Mouse (Mus musculus): ENCODE measurements around the gene Abhd4. TPM values are rescaled to one million over a fixed set of nuclear protein-coding genes. Genes with fewer than 3 reads are reported as not detected.

Abhd4 gene
- polyA plus RNA-seq, 1 experiment from 2014 or later = 46.3 TPM

- WGBS = 78% methylated on average over 4 of the region's 4 CpGs
- no peak overlapping the region for H3K9ac ChIP-seq
- no peak overlapping the region for H3K4me2 ChIP-seq
- no peak overlapping the region for H3K4me3 ChIP-seq (replicated peaks)
- H3K27ac ChIP-seq = no peak overlapping the region
- peaks cover 31% of the 10 kb centered on the region for H3K4me1 ChIP-seq
- H3K36me3 ChIP-seq (replicated peaks) = peaks cover 25% of the 10 kb centered on the region
- ATAC-seq (ENCODE audit: low FRiP score) = no peak
- H3K27me3 ChIP-seq = no peaks in the 10 kb centered on the region
- H3K9me3 ChIP-seq = no peaks in the 10 kb centered on the region
These were observed 3.9 kb upstream of the Abhd4 start for GRCm38 (mm10) chr14:54250122-54250521.

DNA sequence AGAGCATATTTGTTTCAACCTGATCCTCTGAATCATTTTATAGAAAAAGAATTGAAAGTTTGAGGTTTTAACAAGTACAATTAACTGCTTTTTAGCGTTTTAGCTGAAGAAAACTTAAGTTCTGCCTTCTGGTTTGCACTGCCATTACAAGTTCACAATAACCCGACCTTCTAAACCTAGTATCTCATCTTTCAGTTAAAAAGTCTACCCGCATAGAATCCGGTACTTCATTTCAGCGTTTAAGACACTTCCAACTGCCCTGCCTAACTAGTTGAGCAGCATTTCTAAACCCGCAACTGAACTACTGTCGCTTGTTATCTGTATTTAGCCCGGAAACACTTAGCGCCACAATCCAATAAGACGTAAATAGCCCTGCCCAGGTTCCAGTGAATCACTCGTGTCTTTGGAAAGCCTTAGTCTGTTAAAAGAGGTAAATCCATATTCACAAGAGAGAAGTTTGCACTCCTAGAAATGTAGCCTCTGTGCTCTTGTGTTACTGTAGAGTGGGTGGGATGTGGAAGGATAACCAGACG, 748 bp downstream of the Abhd4 start:
- H3K9me3 ChIP-seq = no peaks in the 10 kb centered on the region
- no peak overlapping the region for H3K27ac ChIP-seq
- WGBS = 69% methylated on average over 12 of the region's 12 CpGs
- H3K4me3 ChIP-seq (replicated peaks) = peak overlapping the region; percentile 79
- no peak overlapping the region for H3K9ac ChIP-seq
- peak overlapping the region; percentile 82 for H3K4me2 ChIP-seq
- no peak for ATAC-seq (ENCODE audit: low FRiP score)
- H3K36me3 ChIP-seq (replicated peaks) = peaks cover 7% of the 10 kb centered on the region; the same call in 1 of the 2 replicates
- H3K27me3 ChIP-seq = no peaks in the 10 kb centered on the region
- peaks cover 43% of the 10 kb centered on the region for H3K4me1 ChIP-seq

GRCm38 (mm10) chr14:54258131-54258670, 4.2 kb downstream of the Abhd4 start:
- H3K27ac ChIP-seq = no peak overlapping the region
- no peaks in the 10 kb centered on the region for H3K9me3 ChIP-seq
- ATAC-seq (ENCODE audit: low FRiP score) = no peak
- H3K36me3 ChIP-seq (replicated peaks) = 0 out of 2 replicates have a peak, but pooled peaks cover 4% of the 10 kb centered on the region
- H3K4me1 ChIP-seq = peaks cover 30% of the 10 kb centered on the region
- WGBS = 71% methylated on average over 7 of the region's 7 CpGs
- H3K27me3 ChIP-seq = no peaks in the 10 kb centered on the region
- no peak overlapping the region for H3K9ac ChIP-seq
- H3K4me2 ChIP-seq = no peak overlapping the region
- H3K4me3 ChIP-seq (replicated peaks) = no peak overlapping the region

- Histone ChIP-seq H3K36me3 (replicated peaks) (0 out of 2 replicates have a peak, but pooled peaks cover 9% of the 10 kb centered on the region), H3K27ac (peak overlapping the region; percentile 42; the same call in 1 of the 2 replicates), H3K4me3 (replicated peaks) (peak overlapping the region; percentile 60), H3K4me2 (peak overlapping the region; percentile 79), H3K9ac (peak overlapping the region; percentile 62), H3K9me3 (no peaks in the 10 kb centered on the region), H3K4me1 (peaks cover 28% of the 10 kb centered on the region), H3K27me3 (no peaks in the 10 kb centered on the region)
- under 1% methylated on average over 35 of the region's 35 CpGs for WGBS
- peak; percentile 93 for ATAC-seq (ENCODE audit: low FRiP score)
These were observed 5.2 kb downstream of the Abhd4 start for GRCm38 (mm10) chr14:54259003-54259721.

GRCm38 (mm10) chr14:54259722-54260085, 5.7 kb downstream of the Abhd4 start:
- H3K36me3 ChIP-seq (replicated peaks) = 0 out of 2 replicates have a peak, but pooled peaks cover 9% of the 10 kb centered on the region
- ATAC-seq (ENCODE audit: low FRiP score) = no peak
- no peaks in the 10 kb centered on the region for H3K9me3 ChIP-seq
- H3K9ac ChIP-seq = peak overlapping the region; percentile 62
- no peaks in the 10 kb centered on the region for H3K27me3 ChIP-seq
- WGBS = 26% methylated on average over 8 of the region's 8 CpGs
- peaks cover 23% of the 10 kb centered on the region for H3K4me1 ChIP-seq
- no peak overlapping the region for H3K27ac ChIP-seq
- H3K4me3 ChIP-seq (replicated peaks) = peak overlapping the region; percentile 60
- peak overlapping the region; percentile 79 for H3K4me2 ChIP-seq

DNA sequence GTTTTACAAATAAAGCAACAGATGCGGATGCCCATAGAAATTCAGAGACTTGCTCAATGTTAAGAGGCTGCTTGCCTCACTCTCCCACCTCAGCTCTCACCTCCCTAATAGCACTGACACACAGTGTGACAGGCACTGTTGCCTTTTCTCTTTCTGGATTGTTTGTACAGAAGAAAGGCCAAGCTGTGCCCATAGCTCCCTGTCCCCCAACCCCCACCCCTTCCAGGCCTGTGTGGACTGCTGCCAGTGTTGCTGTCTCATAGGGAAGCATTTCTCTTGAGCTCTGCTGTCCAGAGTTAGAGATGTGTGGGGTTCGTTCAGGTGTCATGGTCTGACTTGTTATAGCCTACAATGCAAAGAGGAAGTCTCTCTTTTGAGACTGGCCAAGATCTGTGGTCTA, 6.2 kb downstream of the Abhd4 start:
- Histone ChIP-seq H3K36me3 (replicated peaks) (0 out of 2 replicates have a peak, but pooled peaks cover 9% of the 10 kb centered on the region), H3K4me3 (replicated peaks) (no peak overlapping the region), H3K27me3 (no peaks in the 10 kb centered on the region), H3K27ac (no peak overlapping the region), H3K4me2 (peak overlapping the region; percentile 79), H3K4me1 (peaks cover 20% of the 10 kb centered on the region), H3K9me3 (no peaks in the 10 kb centered on the region), H3K9ac (no peak overlapping the region)
- no peak for ATAC-seq (ENCODE audit: low FRiP score)
- WGBS = 73% methylated on average over 2 of the region's 2 CpGs

DNA sequence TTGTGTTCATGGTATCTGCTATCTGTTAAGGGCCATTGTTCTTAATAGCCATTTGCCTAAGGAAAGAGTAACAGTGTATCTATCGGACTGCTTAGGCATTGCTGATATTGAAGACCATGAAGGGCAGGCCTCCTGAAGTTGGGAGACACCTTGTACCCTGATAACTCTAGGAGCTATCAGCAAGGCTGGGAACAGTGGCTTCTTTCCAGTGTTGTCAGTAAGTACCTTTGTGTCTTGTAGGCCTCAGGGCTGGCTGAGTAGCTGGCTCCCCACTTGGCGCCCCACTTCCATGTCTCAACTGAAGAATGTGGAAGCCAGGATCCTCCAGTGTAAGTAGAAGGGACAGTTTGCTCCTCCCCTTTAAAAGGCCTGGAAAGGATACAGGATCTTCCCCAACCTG, 7.4 kb downstream of the Abhd4 start:
- no peak overlapping the region for H3K27ac ChIP-seq
- ATAC-seq (ENCODE audit: low FRiP score) = no peak
- no peak overlapping the region for H3K9ac ChIP-seq
- WGBS = 91% methylated on average over 2 of the region's 2 CpGs
- H3K4me3 ChIP-seq (replicated peaks) = no peak overlapping the region
- H3K4me2 ChIP-seq = no peak overlapping the region
- peaks cover 20% of the 10 kb centered on the region for H3K4me1 ChIP-seq
- no peaks in the 10 kb centered on the region for H3K27me3 ChIP-seq
- no peaks in the 10 kb centered on the region for H3K9me3 ChIP-seq
- 0 out of 2 replicates have a peak, but pooled peaks cover 9% of the 10 kb centered on the region for H3K36me3 ChIP-seq (replicated peaks)

DNA sequence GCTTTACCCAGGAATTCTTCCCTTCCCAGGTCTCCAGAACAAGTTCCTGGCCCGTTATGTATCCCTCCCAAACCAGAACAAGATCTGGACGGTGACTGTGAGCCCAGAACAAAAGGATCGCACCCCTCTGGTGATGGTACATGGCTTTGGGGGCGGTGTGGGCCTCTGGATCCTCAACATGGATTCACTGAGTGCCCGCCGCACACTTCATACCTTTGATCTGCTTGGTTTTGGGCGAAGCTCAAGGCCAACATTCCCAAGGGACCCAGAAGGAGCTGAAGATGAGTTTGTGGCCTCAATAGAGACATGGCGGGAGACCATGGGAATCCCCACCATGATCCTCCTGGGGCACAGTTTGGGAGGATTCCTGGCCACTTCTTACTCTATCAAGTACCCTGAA, 8.6 kb downstream of the Abhd4 start:
- Histone ChIP-seq H3K4me3 (replicated peaks) (no peak overlapping the region), H3K4me2 (no peak overlapping the region), H3K4me1 (peaks cover 20% of the 10 kb centered on the region), H3K27ac (no peak overlapping the region), H3K36me3 (replicated peaks) (0 out of 2 replicates have a peak, but pooled peaks cover 16% of the 10 kb centered on the region), H3K9ac (no peak overlapping the region), H3K9me3 (no peaks in the 10 kb centered on the region), H3K27me3 (no peaks in the 10 kb centered on the region)
- ATAC-seq (ENCODE audit: low FRiP score) = no peak
- 95% methylated on average over 8 of the region's 8 CpGs for WGBS

DNA sequence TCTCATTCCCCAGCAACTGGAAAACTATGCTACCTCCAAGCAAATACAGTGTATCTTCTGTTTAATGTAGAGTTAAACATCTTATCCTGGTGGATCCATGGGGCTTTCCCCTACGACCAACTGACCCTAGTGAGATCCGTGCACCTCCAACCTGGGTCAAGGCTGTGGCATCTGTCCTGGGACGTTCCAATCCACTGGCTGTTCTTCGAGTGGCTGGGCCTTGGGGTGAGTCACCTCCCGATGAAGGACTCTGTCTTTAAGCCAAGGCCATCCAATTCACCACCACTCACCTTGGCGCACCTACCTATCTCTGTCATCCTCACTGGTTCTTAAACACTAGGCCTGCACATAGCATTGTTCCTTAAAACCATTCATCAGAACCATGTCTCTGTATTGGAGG, 9.1 kb downstream of the Abhd4 start:
- Histone ChIP-seq H3K4me3 (replicated peaks) (no peak overlapping the region), H3K36me3 (replicated peaks) (0 out of 2 replicates have a peak, but pooled peaks cover 20% of the 10 kb centered on the region), H3K4me1 (peaks cover 20% of the 10 kb centered on the region), H3K9ac (no peak overlapping the region), H3K4me2 (no peak overlapping the region), H3K27me3 (no peaks in the 10 kb centered on the region), H3K27ac (no peak overlapping the region), H3K9me3 (no peaks in the 10 kb centered on the region)
- 91% methylated on average over 6 of the region's 6 CpGs for WGBS
- ATAC-seq (ENCODE audit: low FRiP score) = no peak

- Histone ChIP-seq H3K4me2 (no peak overlapping the region), H3K27ac (no peak overlapping the region), H3K9me3 (no peaks in the 10 kb centered on the region), H3K4me1 (peaks cover 13% of the 10 kb centered on the region), H3K9ac (no peak overlapping the region), H3K36me3 (replicated peaks) (peaks cover 20% of the 10 kb centered on the region; the same call in 1 of the 2 replicates), H3K27me3 (no peaks in the 10 kb centered on the region), H3K4me3 (replicated peaks) (no peak overlapping the region)
- WGBS = 93% methylated on average over 7 of the region's 7 CpGs
- ATAC-seq (ENCODE audit: low FRiP score) = no peak
These were observed 10.2 kb downstream of the Abhd4 start for GRCm38 (mm10) chr14:54264231-54264630.

DNA sequence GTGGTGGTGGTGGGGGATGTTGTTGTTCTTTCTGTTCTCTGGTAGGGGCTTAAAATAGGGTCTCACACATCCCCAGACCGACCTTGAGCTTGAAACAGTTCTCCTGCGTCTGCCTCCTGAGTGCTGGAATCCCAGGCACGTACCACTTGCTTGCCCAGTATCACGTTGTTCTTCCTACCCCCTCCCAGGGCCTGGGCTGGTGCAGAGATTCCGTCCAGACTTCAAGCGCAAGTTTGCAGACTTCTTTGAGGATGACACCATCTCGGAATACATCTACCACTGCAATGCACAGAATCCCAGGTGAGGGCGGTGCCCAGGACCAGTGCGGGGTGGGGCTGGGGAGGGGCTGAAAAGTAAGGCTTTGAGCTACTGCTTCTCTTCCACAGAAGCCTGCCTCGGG, 11.1 kb downstream of the Abhd4 start:
- no peak overlapping the region for H3K4me2 ChIP-seq
- 45% methylated on average over 10 of the region's 10 CpGs for WGBS
- no peak overlapping the region for H3K4me3 ChIP-seq (replicated peaks)
- H3K27ac ChIP-seq = no peak overlapping the region
- H3K9me3 ChIP-seq = no peaks in the 10 kb centered on the region
- ATAC-seq (ENCODE audit: low FRiP score) = no peak
- no peak overlapping the region for H3K9ac ChIP-seq
- H3K27me3 ChIP-seq = no peaks in the 10 kb centered on the region
- H3K4me1 ChIP-seq = peaks cover 4% of the 10 kb centered on the region; the same call in 1 of the 2 replicates
- peaks cover 20% of the 10 kb centered on the region; the same call in 1 of the 2 replicates for H3K36me3 ChIP-seq (replicated peaks)

GRCm38 (mm10) chr14:54265951-54266350, 12.0 kb downstream of the Abhd4 start:
- Histone ChIP-seq H3K4me1 (no peaks in the 10 kb centered on the region), H3K36me3 (replicated peaks) (peaks cover 20% of the 10 kb centered on the region; the same call in 1 of the 2 replicates), H3K4me2 (no peak overlapping the region), H3K4me3 (replicated peaks) (no peak overlapping the region), H3K27me3 (no peaks in the 10 kb centered on the region), H3K9ac (no peak overlapping the region), H3K27ac (no peak overlapping the region), H3K9me3 (no peaks in the 10 kb centered on the region)
- ATAC-seq (ENCODE audit: low FRiP score) = no peak
- 81% methylated on average over 6 of the region's 6 CpGs for WGBS
